Mouse (Mus musculus) liver, embryonic 13.5 days (tissue): ENCODE data around the gene Sh3bgrl2. TPM values are rescaled to one million over a fixed set of nuclear protein-coding genes. Genes with fewer than 3 reads are reported as not detected.
"Not testable (repeated sequence)": the region's sequence is repeated elsewhere in the genome, so short reads cannot be mapped to it uniquely, and the experiment has no call there.

Experiments used
- ATAC-seq: fragments of 200-750 bp; cut with Nextera tagmentation; 2 replicates; pipeline ENCODE4 v1.8.0; 2017; ENCODE audit warnings: low read depth, mild to moderate bottlenecking, moderate number of reproducible peaks, moderate library complexity
- DNase-seq: peaks from one replicate; pipeline ENCODE4 v3.0.0; 2022
- H3K27ac ChIP-seq: fragments of 300-500 bp; sonication (generic); 2 replicates; pipeline ENCODE4 v1.5.1; 2015; ENCODE audit warnings: moderate library complexity, mild to moderate bottlenecking, inconsistent platforms
- H3K27me3 ChIP-seq: fragments of 300-500 bp; sonication (generic); 2 replicates; pipeline ENCODE4 v1.6.1; 2015; ENCODE audit warnings: mild to moderate bottlenecking, inconsistent platforms
- H3K36me3 ChIP-seq: fragments of 300-500 bp; sonication (generic); 2 replicates; pipeline ENCODE4 v1.6.1; 2015; ENCODE audit warnings: mild to moderate bottlenecking, inconsistent platforms
- H3K4me1 ChIP-seq: fragments of 300-500 bp; sonication (generic); replicated peaks from 2 replicates; pipeline ENCODE4 v1.6.1; 2015; ENCODE audit warnings: inconsistent platforms
- H3K4me2 ChIP-seq: fragments of 300-500 bp; sonication (generic); 2 replicates; pipeline ENCODE4 v1.6.1; 2015; ENCODE audit warnings: inconsistent platforms, mild to moderate bottlenecking, moderate library complexity
- H3K4me3 ChIP-seq: fragments of 300-500 bp; sonication (generic); replicated peaks from 2 replicates; pipeline ENCODE4 v1.5.1; 2015; ENCODE audit warnings: mild to moderate bottlenecking, inconsistent platforms
- H3K9ac ChIP-seq: fragments of 300-500 bp; sonication (generic); 2 replicates; pipeline ENCODE4 v1.6.1; 2015; ENCODE audit warnings: mild to moderate bottlenecking, inconsistent platforms
- H3K9me3 ChIP-seq: fragments of 300-500 bp; sonication (generic); replicated peaks from 2 replicates; pipeline ENCODE4 v1.6.1; 2016; ENCODE audit warnings: inconsistent platforms
- WGBS: fragments of 180-500 bp; shearing (Covaris S2); methylation state at CpG from one replicate; pipeline ENCODE4 v1.1.7; 2015; ENCODE audit not compliant: insufficient replicate concordance; 5-methylcytosine and 5-hydroxymethylcytosine counted together
- polyA plus RNA-seq: library from polyadenylated mRNA; unstranded; fragments of >200 nt; fragmentation: Nextera tagmentation; extraction: Ambion mirVana; gene quantifications from 2 replicates; pipeline ENCODE4 v1.2.1, GENCODE M21; 2015

Gene Sh3bgrl2
- polyA plus RNA-seq: 9.6 and 11.9 TPM in 2 replicates

- H3K4me3 ChIP-seq: peak within 1 kb of the TSS; percentile 61
- peaks cover 12% of the 10 kb centered on the region for H3K4me1 ChIP-seq
- peak; percentile 90 for ATAC-seq
- H3K4me2 ChIP-seq: peak within 1 kb of the TSS; percentile 70
- peaks cover 22% of the 10 kb centered on the region for H3K27me3 ChIP-seq
- no peak within 1 kb of the TSS for H3K27ac ChIP-seq
- H3K36me3 ChIP-seq: no peaks in the 10 kb centered on the region
- no peaks in the 10 kb centered on the region for H3K9me3 ChIP-seq
- peak within 1 kb of the TSS; percentile 67 for H3K9ac ChIP-seq
- WGBS: 2% methylated on average over 74 of the region's 76 CpGs
- peak; percentile 68 for DNase-seq
Measured at GRCm38 (mm10) chr9:83547830-83548689, at the start of gene Sh3bgrl2. TSS of gene Sh3bgrl2 (plus strand) at chr9:83548327.

- not testable (repeated sequence) for H3K36me3 ChIP-seq, H3K4me3 ChIP-seq, H3K4me2 ChIP-seq, H3K27ac ChIP-seq, DNase-seq, H3K9ac ChIP-seq, H3K4me1 ChIP-seq, H3K9me3 ChIP-seq, H3K27me3 ChIP-seq, ATAC-seq
- 64% methylated on average over 5 of the region's 5 CpGs for WGBS
Measured at GRCm38 (mm10) chr9:83519081-83519480, 29.0 kb upstream of the Sh3bgrl2 start.

GRCm38 (mm10) chr9:83519510-83520155 lies 28.5 kb upstream of the Sh3bgrl2 start:
- H3K36me3 ChIP-seq: no peaks in the 10 kb centered on the region
- no peaks in the 10 kb centered on the region for H3K27me3 ChIP-seq
- H3K9ac ChIP-seq: no peak overlapping the region
- 0 out of 2 replicates have a peak, but pooled peaks cover 5% of the 10 kb centered on the region for H3K9me3 ChIP-seq
- no peak for ATAC-seq
- no peak overlapping the region for H3K4me2 ChIP-seq
- no peak for DNase-seq
- 53% methylated on average over 6 of the region's 6 CpGs for WGBS
- H3K4me3 ChIP-seq: no peak overlapping the region
- H3K27ac ChIP-seq: no peak overlapping the region
- H3K4me1 ChIP-seq: no peaks in the 10 kb centered on the region

- Histone ChIP-seq H3K4me1 (no peaks in the 10 kb centered on the region), H3K4me3 (no peak overlapping the region), H3K4me2 (peak overlapping the region; percentile 17; the same call in 1 of the 2 replicates), H3K27ac (no peak overlapping the region), H3K27me3 (no peaks in the 10 kb centered on the region), H3K9me3 (no peaks in the 10 kb centered on the region), H3K36me3 (no peaks in the 10 kb centered on the region), H3K9ac (no peak overlapping the region)
- WGBS: 60% methylated on average over 7 of the region's 7 CpGs
- ATAC-seq (peak; percentile 71), DNase-seq (no peak)
Measured at GRCm38 (mm10) chr9:83527341-83528060, 20.6 kb upstream of the Sh3bgrl2 start.

- H3K4me2 ChIP-seq: no peak overlapping the region
- DNase-seq (no peak), ATAC-seq (no peak)
- 53% methylated on average over 5 of the region's 5 CpGs for WGBS
- no peaks in the 10 kb centered on the region for H3K27me3 ChIP-seq
- no peak overlapping the region for H3K9ac ChIP-seq
- no peaks in the 10 kb centered on the region for H3K36me3 ChIP-seq
- no peaks in the 10 kb centered on the region for H3K9me3 ChIP-seq
- H3K27ac ChIP-seq: peak overlapping the region; percentile 69
- H3K4me3 ChIP-seq: no peak overlapping the region
- H3K4me1 ChIP-seq: no peaks in the 10 kb centered on the region; the same call in 1 of the 2 replicates
Measured at GRCm38 (mm10) chr9:83533044-83533769, 14.9 kb upstream of the Sh3bgrl2 start.

- Histone ChIP-seq H3K27ac (no peak overlapping the region), H3K36me3 (no peaks in the 10 kb centered on the region), H3K4me3 (no peak overlapping the region), H3K27me3 (no peaks in the 10 kb centered on the region), H3K9ac (no peak overlapping the region), H3K4me2 (no peak overlapping the region), H3K4me1 (peaks cover 6% of the 10 kb centered on the region; the same call in 1 of the 2 replicates), H3K9me3 (no peaks in the 10 kb centered on the region)
- DNase-seq (no peak), ATAC-seq (no peak)
- WGBS: 69% methylated on average over 4 of the region's 4 CpGs
Measured at GRCm38 (mm10) chr9:83536959-83537358, 11.2 kb upstream of the Sh3bgrl2 start.

- no peaks in the 10 kb centered on the region for H3K36me3 ChIP-seq
- no peak for ATAC-seq
- no peaks in the 10 kb centered on the region for H3K9me3 ChIP-seq
- no peak for DNase-seq
- no peak overlapping the region for H3K9ac ChIP-seq
- no peak overlapping the region for H3K4me3 ChIP-seq
- no peak overlapping the region for H3K4me2 ChIP-seq
- H3K27ac ChIP-seq: no peak overlapping the region
- WGBS: 44% methylated on average over 2 of the region's 2 CpGs
- H3K4me1 ChIP-seq: peaks cover 6% of the 10 kb centered on the region; the same call in 1 of the 2 replicates
- H3K27me3 ChIP-seq: no peaks in the 10 kb centered on the region
Measured at GRCm38 (mm10) chr9:83537510-83537909, 10.6 kb upstream of the Sh3bgrl2 start.

- Histone ChIP-seq H3K27ac (no peak overlapping the region), H3K36me3 (no peaks in the 10 kb centered on the region), H3K4me3 (no peak overlapping the region), H3K4me1 (peaks cover 6% of the 10 kb centered on the region; the same call in 1 of the 2 replicates), H3K9ac (no peak overlapping the region), H3K9me3 (no peaks in the 10 kb centered on the region), H3K4me2 (no peak overlapping the region), H3K27me3 (no peaks in the 10 kb centered on the region)
- WGBS: 46% methylated on average over 15 of the region's 15 CpGs
- DNase-seq (no peak), ATAC-seq (no peak)
Measured at GRCm38 (mm10) chr9:83537921-83538536, 10.1 kb upstream of the Sh3bgrl2 start.

- Histone ChIP-seq H3K27me3 (no peaks in the 10 kb centered on the region), H3K9ac (no peak overlapping the region), H3K4me3 (no peak overlapping the region), H3K4me2 (no peak overlapping the region), H3K36me3 (no peaks in the 10 kb centered on the region), H3K4me1 (0 out of 2 replicates have a peak, but pooled peaks cover 6% of the 10 kb centered on the region), H3K9me3 (no peaks in the 10 kb centered on the region), H3K27ac (no peak overlapping the region)
- ATAC-seq: no peak
- no peak for DNase-seq
- 71% methylated on average over 14 of the region's 14 CpGs for WGBS
Measured at GRCm38 (mm10) chr9:83539809-83540491, 8.2 kb upstream of the Sh3bgrl2 start.

GRCm38 (mm10) chr9:83540492-83540857 lies 7.7 kb upstream of the Sh3bgrl2 start:
- H3K36me3 ChIP-seq: no peaks in the 10 kb centered on the region
- H3K27me3 ChIP-seq: no peaks in the 10 kb centered on the region
- no peaks in the 10 kb centered on the region for H3K9me3 ChIP-seq
- H3K27ac ChIP-seq: no peak overlapping the region
- H3K4me1 ChIP-seq: 0 out of 2 replicates have a peak, but pooled peaks cover 6% of the 10 kb centered on the region
- no peak for ATAC-seq
- no peak for DNase-seq
- no peak overlapping the region for H3K9ac ChIP-seq
- WGBS: 67% methylated on average over 4 of the region's 4 CpGs
- no peak overlapping the region for H3K4me3 ChIP-seq
- H3K4me2 ChIP-seq: no peak overlapping the region
